Mouse (Mus musculus): ENCODE data around the gene Agbl1.

GRCm38 (mm10) chr7:76409020-76409419 lies 179.3 kb downstream of the Agbl1 start:
- no peak for TF ChIP-seq CTCF (IDR thresholded peaks at IDR 0.05; ENCODE audit: borderline replicate concordance, insufficient read depth, low read length)
- TF ChIP-seq POLR2A (IDR thresholded peaks at IDR 0.05; ENCODE audit: low read depth, low read length) = no peak

Measured in embryonic fibroblast, embryonic 13.5 days (primary cell).